Mouse (Mus musculus): Measurements from ENCODE around the gene Gorasp2. TPM values are rescaled to one million over a fixed set of nuclear protein-coding genes. Genes with fewer than 3 reads are reported as not detected.

The Gorasp2 gene
- total RNA-seq (2021) (100 to 1,000 TPM; 116 to 119 TPM), polyA plus RNA-seq (2012; rRNA removed) (151 and 203 TPM in 2 replicates)
- long read RNA-seq, transcript Gorasp2-201 (10 exons, 2,238 nt): major isoform, 89 of 114 reads
- long read RNA-seq, partial matches to known transcripts: 4 of 114 reads
- long read RNA-seq, other reads (novel, unspliced or antisense): 14 of 114 reads

DNA sequence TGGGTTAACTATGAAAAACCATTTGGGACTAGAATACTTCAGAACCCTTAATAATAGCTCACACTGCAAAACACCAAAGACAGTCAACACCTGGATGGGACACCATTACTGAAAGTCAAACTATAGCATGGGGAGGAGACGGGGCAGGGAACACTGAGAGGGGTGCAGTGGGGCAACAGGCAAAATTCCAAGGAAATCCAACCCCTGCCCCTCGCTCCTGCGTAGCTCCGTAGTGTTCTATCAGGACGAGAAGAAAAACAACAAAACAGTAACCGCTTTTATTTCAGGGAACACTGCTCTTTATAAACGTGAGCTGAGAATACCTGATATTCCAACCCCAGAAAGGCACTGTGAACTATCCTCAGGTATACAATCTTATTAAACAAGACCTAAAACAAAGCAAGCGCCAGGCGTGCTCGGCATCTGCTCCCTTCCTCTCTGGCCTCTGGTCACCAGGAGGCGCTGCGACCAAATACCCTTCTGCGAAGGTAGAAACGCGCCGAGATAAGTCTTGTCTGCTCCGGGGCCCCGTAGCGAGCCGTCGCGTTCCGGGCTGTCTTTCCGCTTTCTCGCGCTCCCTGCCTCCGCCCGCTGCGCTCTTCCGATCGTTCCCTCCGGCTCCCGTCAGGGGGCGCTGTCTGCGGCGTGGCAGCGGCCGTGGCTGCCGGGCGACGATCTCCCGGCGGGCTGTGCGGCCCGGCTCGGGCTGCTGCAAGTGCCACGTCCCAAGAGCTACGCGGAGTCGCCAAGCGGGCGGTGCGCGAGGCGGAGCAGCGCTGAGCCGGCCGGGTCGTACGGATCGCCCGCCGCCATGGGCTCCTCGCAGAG, at the start of gene Gorasp2:
Gene Gorasp2, plus strand, starts transcription at position 690 of the 828 bp plus-strand sequence.
- DNase-seq: peak; percentile 97

- DNase-seq: no peak
Observed at GRCm38 (mm10) chr2:70614745-70615351, 46.5 kb upstream of the Gorasp2 start.

DNA sequence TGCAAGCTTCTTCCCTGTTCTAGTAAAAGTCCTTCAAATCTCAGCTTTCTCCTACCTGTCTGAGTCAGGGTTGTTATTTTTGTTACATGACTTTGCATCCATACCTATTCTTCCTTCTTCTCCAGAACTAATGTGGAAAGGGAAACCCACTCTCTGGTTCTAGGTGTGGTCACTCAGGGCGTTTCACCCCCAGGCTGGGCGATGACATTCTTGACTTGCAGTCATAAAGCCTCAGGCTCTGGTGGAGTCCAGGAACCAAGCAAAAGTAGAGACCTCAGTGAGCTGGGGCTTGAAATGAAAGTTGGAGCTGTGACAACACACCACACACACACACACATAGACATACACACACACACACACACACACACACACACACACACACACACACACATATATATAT, 45.3 kb upstream of the Gorasp2 start:
- DNase-seq: no peak

- no peak for DNase-seq
Observed at GRCm38 (mm10) chr2:70616617-70617016, 44.8 kb upstream of the Gorasp2 start.

DNA sequence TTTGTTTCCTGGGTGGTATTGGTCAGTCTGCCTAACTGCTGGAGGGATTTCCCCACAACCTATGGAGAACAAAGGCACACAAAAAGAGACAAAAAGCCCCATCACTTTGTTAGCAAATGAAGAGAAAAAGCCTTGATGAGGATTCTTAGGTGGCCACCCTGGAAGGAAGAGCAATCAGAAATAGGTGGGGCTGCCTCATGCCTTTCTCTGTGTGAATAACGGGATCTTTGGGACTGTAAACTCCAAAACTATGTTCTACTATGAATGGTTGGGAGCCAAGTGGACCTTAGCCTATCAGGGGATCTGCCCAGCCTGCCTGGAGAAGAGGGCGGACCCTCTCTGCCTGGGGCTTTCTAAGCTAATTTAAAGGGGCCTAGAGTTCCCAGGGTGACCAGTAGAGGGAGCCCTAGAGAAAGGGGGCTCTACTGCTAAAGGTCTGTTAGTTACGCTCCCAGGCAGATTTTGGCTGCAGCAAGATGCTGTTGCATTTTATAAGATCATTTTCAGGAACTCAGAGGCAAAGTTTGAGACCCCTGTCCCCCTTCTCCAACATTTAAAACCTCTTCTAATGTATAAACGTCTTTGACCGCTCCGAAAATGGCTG, 42.0 kb upstream of the Gorasp2 start:
- DNase-seq: no peak

GRCm38 (mm10) chr2:70620225-70620624, 41.2 kb upstream of the Gorasp2 start:
- peak; percentile 48 for DNase-seq

DNA sequence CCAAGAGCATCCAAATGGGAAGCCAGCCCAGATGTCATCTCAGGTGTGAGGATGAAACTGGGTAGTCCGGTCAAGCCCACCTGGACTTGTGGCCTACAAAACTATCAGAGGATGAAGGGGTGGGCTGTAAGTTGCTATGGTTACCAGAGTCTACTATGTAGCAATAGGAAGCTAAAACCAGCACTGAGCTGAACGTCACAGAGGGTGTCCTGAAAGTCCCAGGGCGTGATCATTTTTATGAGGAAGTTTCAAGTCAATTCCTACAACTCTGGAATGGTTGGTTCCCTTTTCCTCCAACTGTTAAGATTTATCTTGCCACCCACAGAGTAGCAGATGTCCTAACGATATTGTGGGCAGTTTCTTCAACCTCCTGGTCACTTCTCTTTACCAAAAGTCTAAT, 39.1 kb upstream of the Gorasp2 start:
- no peak for DNase-seq

GRCm38 (mm10) chr2:70625761-70626160, 35.6 kb upstream of the Gorasp2 start:
- DNase-seq: no peak

DNA sequence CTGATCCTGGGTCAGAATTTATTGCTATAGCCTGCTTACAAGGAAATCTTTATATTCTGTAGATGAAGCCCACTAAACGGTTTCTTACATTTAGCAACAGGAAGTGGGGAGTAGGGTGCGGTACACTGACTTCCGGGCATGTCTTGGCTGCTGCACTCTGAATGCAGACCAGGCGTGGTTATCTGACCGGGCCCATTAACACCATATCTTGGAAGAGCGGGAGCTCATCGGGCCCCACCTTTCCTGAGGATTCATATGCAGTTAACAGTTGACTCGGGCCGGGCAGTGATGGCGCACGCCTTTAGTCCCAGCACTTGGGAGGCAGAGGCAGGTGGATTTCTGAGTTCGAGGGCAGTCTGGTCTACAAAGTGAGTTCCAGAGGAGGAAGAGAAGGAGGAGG, 33.0 kb upstream of the Gorasp2 start:
- DNase-seq: no peak

DNA sequence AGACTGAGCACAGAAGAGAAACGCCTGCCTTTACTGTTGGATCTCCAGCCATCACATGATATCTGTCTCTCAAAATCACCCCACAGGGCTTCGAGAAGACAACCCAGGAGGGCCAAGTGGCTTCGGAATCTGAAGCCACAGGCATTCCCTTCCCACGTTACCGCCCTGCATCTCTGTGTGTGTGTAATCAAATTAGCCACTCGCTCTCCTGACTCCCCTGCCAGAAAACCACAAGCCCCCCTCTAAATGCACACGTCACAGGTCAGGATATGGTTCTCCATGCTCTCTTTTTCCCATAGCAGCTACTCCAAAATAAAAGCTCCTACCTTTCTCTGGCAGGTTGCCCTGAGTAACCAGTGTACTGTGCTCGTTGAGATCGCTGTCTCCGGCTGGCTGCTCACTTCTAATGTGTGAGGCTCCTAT, 32.0 kb upstream of the Gorasp2 start:
- no peak for DNase-seq

DNA sequence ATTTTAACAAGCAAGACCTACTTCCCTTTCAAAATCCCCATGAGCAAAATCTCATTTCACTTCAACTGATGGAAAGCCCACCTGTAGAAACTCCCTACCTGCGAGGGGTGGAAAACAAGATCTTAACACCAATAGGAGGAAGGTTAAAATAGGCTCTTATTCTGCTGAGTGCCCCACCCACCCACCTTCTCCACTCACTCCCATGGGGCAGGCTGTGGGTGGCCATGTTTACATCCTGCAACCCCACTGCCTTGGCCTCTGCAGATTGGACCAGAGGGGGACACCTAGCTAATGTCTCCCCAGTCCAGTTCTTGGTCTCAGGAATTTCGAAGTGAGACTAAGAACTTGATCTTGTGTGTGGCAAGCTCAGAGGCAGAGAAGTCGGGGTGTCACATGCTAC, 31.5 kb upstream of the Gorasp2 start:
- no peak for DNase-seq

DNA sequence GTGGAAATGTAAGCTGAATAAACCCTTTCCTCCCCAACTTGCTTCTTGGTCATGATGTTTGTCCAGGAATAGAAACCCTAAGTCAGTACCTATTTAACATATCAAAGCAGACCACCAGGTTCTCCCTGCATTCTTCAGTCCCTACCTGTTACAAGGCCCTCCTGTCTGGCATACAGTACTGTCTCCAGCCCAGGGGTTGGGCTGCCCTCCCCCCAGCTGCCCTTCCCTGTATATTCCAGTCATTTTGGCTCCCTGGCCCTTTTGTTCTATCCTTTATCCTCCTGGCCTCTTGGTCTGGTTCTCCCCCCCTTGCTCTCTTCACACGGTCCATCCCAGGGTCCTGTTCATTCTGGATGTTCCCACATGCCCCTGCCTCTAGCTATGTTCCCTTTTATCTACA, 30.1 kb upstream of the Gorasp2 start:
- DNase-seq: no peak

DNA sequence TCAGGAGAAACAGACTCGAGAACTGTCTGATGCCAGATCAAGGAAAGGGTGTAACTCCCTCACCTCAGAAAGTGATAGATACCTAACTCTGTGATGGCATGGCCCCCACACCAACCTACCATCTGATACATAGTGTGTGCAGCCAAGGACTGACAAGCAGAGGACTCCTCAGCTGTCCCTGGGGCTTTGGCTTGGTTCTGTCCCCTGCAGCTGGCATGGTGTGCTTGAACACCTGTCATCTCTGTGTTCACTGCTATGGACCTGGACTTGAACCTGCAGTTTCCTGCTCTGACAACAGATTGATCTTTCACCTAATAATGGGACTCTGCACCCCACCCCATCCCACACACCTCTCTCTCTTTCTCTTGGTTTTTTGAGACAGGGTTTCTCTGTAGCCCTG, 29.0 kb upstream of the Gorasp2 start:
- no peak for DNase-seq

- no peak for DNase-seq
Observed at GRCm38 (mm10) chr2:70634028-70634690, 27.2 kb upstream of the Gorasp2 start.

DNA sequence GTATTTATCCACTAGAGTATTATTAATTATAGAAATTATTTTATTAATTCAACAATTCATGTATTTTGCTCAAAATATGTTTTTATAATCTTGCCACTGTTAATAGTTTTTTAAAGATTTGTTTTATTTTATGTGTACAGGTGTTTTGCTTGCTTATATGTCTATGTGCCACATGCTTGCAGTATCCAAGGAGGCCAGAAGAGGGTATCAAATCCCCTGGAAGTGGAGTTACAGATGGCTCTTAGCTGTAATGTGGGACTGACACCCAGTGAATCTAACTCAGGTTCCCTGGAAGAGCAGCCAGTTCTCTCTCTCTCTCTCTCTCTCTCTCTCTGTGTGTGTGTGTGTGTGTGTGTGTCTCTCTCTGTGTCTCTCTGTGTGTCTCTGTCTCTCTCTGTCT, 20.4 kb upstream of the Gorasp2 start:
- DNase-seq: no peak

DNA sequence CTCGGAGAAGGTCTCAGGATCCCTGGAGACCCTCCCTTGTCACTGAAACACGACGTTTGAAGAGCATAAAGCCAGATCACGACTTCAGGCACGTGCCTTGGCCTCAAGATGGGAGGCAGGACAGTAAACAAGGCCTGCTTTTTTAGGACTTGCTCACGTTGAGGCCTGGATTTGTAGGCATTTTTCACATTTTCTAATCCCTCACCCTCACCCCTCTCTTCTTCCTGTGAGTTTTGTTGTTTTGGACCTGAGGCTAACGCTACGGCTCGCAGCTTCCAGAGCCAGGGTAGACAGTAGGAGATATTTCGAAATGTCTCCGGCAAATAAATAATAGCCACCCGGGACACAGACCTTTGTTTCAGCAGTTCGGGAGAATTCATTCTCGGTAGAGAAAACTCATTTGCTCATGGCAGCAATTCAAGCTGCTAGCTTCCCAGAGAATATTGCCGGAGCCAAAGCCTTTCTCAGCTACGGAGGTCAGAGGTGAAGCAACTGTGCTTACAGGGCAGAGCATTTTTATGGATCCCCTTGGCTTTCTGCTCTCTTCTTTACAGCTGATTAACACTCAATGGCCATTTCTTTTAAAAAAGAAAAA, 18.3 kb upstream of the Gorasp2 start:
- DNase-seq: peak; percentile 16

DNA sequence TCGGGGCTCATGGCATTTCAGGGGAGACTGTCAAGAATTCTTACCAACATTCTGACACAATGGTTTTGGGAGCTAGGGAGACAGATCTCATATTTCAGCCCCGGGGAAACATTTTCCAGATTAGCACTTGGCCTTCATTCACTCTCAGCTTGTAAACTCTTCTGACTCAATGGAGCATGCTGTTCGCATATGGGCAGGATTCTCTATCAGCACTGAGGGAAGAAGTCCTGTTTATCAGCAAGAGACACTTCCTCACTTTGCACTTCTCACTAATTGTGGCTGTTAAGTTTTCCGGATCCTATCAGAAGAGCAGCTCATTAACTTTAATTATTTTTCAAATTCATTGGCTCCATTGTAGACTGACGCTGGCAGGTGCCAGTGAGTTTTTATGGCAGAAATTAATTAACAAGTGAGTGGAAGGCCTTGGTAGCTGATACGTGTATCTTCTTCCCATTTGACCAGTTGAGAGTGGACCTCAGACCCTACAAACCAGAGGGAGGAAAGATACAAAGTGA, 16.1 kb upstream of the Gorasp2 start:
- no peak for DNase-seq

- DNase-seq: no peak
Observed at GRCm38 (mm10) chr2:70647681-70648080, 13.7 kb upstream of the Gorasp2 start.

DNA sequence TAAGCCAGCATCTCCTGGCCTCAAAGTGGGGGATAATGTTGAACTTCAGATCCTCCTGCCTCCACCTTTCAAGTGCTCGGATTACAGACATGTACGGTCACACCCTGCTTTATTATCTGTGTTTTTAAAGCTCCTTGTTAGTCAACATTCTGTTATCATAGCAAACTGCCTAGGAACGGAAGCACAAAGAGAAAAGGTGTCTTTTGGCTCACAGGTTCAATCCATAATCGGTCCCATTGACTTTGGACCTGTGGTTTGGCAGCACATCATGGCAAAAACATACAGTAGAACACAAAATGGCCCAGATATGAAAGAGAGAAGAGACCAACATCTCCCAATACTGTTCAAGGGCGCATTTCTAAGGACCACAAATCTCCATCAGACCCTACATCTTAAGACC, 13.1 kb upstream of the Gorasp2 start:
- DNase-seq: no peak

GRCm38 (mm10) chr2:70649471-70649870, 11.9 kb upstream of the Gorasp2 start:
- peak; percentile 20 for DNase-seq

DNA sequence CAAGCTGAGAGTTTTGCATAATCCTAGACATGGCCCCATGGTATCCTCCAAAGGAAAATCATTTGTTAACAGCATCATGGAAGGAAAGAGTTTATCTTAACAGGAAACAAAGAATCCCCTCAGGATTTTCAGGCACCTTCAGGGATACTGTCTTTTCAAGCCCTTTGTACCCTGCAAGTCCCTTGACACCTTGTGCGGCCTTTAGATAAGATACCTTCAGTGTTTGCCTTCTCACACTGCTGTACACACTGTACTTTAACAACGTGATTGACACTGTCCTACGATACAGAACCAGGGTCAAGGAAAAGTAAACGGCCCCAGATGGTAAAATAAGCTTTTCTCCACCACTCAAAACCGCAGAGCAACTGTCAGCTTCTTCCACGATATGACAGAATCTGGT, 9.6 kb upstream of the Gorasp2 start:
- DNase-seq: no peak

DNA sequence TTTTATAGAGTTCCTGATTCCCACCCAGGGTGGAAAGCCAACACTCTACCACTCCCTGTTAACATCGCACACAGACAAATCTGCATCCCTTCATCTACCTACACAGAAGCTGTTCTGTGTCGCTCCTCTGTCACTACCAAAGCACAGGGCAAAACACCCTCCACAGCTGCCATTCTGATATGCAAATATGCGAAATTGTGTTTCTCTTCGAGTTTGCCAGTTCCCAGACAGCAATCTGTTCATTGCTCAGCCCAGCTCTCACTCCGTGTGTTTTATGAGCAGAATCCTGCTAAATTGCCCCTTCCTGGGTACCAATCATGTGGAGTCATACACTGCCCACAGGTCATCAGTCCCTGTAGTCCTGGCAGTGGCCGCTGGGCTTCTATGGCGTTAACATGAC, 4.3 kb upstream of the Gorasp2 start:
- DNase-seq: no peak

Data from adrenal gland, adult 2 months (tissue).